15 mouse cellular contexts compared by ENCODE assay signal in the genomic region with DNA sequence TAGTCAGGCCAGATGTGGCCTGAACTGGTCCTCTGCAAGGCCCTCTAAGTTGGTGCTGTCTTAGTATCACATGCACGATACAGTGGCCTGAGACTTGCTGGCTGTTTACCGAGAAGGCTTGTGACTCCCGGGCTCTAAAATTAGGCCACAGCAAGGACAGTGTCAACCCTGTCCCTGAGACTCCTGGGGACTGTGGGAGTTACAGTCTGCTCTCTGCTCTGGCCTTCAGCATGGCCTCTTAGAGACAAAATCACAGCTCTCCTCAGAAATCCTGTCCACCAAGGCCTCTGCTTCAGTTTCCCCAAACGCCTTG. TPM values are rescaled to one million over a fixed set of nuclear protein-coding genes. Genes with fewer than 3 reads are reported as not detected.
A peak's percentile ranks its signal among the peaks of the same experiment; 100 is the strongest.
DNase-seq lines count a peak whose midpoint lies in the region; ATAC-seq and TF ChIP-seq lines count a peak whose summit lies in the region.
"Had no signal": no experiment of that assay in that cellular context is flagged by ENCODE, and none has a peak within 500 bp of the region (broad histone marks: within the 10 kb centered on the region; RNA-seq: fewer than 3 reads in every experiment).

No protein-coding gene starts in this region.

- no peaks in the 10 kb centered on the region for H3K4me1 ChIP-seq in lung, embryonic 14.5 days (ENCODE audit: insufficient read depth)
- H3K4me1 ChIP-seq in brown adipose tissue, adult 24 weeks (ENCODE audit: control insufficient read depth, insufficient read depth, insufficient read length, low read length) = peaks cover 19% of the 10 kb centered on the region
- H3K4me1 ChIP-seq in heart, embryonic 12.5 days (replicated peaks) = peaks cover 34% of the 10 kb centered on the region
- H3K4me1 ChIP-seq in forebrain, embryonic 11.5 days (replicated peaks; ENCODE audit: control insufficient read depth, insufficient read depth, low read length) = peaks cover 5% of the 10 kb centered on the region

- no peak overlapping the region for H3K9ac ChIP-seq in lung, embryonic 14.5 days
- no peak overlapping the region for H3K9ac ChIP-seq in heart, embryonic 12.5 days
- H3K9ac ChIP-seq in forebrain, embryonic 11.5 days (ENCODE audit: low read length) = no peak overlapping the region
- H3K9ac ChIP-seq: forebrain, postnatal 0 days; intestine, embryonic 15.5 days; limb, embryonic 15.5 days; midbrain, embryonic 12.5 days had no signal

- H3K9me3 ChIP-seq in lung, embryonic 14.5 days (ENCODE audit: low read depth, low read length) = no peaks in the 10 kb centered on the region
- no peaks in the 10 kb centered on the region for H3K9me3 ChIP-seq in heart, embryonic 12.5 days (replicated peaks)
- H3K9me3 ChIP-seq in forebrain, embryonic 11.5 days (ENCODE audit: control insufficient read depth, low read length) = no peaks in the 10 kb centered on the region
- H3K9me3 ChIP-seq: intestine, embryonic 15.5 days; limb, embryonic 15.5 days; midbrain, embryonic 12.5 days had no signal

- H3K36me3 ChIP-seq in lung, embryonic 14.5 days (ENCODE audit: insufficient read depth) = no peaks in the 10 kb centered on the region
- H3K36me3 ChIP-seq in heart, embryonic 12.5 days = no peaks in the 10 kb centered on the region
- H3K36me3 ChIP-seq in forebrain, embryonic 11.5 days (ENCODE audit: control insufficient read depth, insufficient read depth, low read length) = no peaks in the 10 kb centered on the region
- H3K36me3 ChIP-seq: intestine, embryonic 15.5 days; limb, embryonic 15.5 days; midbrain, embryonic 12.5 days had no signal

- no peak for DNase-seq in lung, embryonic 14.5 days
- DNase-seq in lung, postnatal 14 days = no peak
- peak; percentile 87 for DNase-seq in skeletal muscle tissue, adult 2 months (ENCODE audit: low read depth, low spot score)
- DNase-seq in forebrain, embryonic 11.5 days (ENCODE audit: low spot score) = no peak
- DNase-seq: forebrain, postnatal 0 days had no signal

- 53% methylated on average over 4 of the region's 4 CpGs for WGBS in lung, embryonic 14.5 days
- 46% methylated on average over 4 of the region's 4 CpGs for WGBS in heart, embryonic 12.5 days
- 82% methylated on average over 4 of the region's 4 CpGs for WGBS in forebrain, embryonic 11.5 days

- TF ChIP-seq CTCF in lung, embryonic 14.5 days (IDR thresholded peaks at IDR 0.05; ENCODE audit: low read depth) = no peak

- no peak overlapping the region for H3K4me2 ChIP-seq in lung, embryonic 14.5 days
- H3K4me2 ChIP-seq in heart, embryonic 12.5 days = no peak overlapping the region
- no peak overlapping the region for H3K4me2 ChIP-seq in forebrain, embryonic 11.5 days (ENCODE audit: low read depth, low read length, severe bottlenecking)
- H3K4me2 ChIP-seq: intestine, embryonic 15.5 days; limb, embryonic 15.5 days; midbrain, embryonic 12.5 days had no signal

- no peak overlapping the region for H3K4me3 ChIP-seq in lung, embryonic 14.5 days (ENCODE audit: low read depth, low read length)
- no peak overlapping the region for H3K4me3 ChIP-seq in brown adipose tissue, adult 24 weeks (ENCODE audit: insufficient read depth, low read depth, low read length)
- H3K4me3 ChIP-seq in heart, embryonic 12.5 days = no peak overlapping the region
- H3K4me3 ChIP-seq in forebrain, embryonic 11.5 days (ENCODE audit: low read depth, low read length) = no peak overlapping the region
- H3K4me3 ChIP-seq: intestine, embryonic 15.5 days; limb, embryonic 15.5 days; midbrain, embryonic 12.5 days had no signal

- H3K27ac ChIP-seq in lung, embryonic 14.5 days (ENCODE audit: low read depth) = peak overlapping the region; percentile 6; the same call in 1 of the 2 replicates
- H3K27ac ChIP-seq in brown adipose tissue, adult 24 weeks (replicated peaks; ENCODE audit: low read depth, low read length) = peak overlapping the region; percentile 88
- peak overlapping the region; percentile 30; the same call in 1 of the 2 replicates for H3K27ac ChIP-seq in heart, embryonic 12.5 days (ENCODE audit: poor library complexity, severe bottlenecking)
- no peak overlapping the region for H3K27ac ChIP-seq in forebrain, embryonic 11.5 days (ENCODE audit: low read depth, low read length)
- H3K27ac ChIP-seq: intestine, embryonic 15.5 days; limb, embryonic 15.5 days; midbrain, embryonic 12.5 days had no signal

- peaks cover 22% of the 10 kb centered on the region for H3K27me3 ChIP-seq in lung, embryonic 14.5 days (ENCODE audit: insufficient read depth, low read length)
- H3K27me3 ChIP-seq in heart, embryonic 12.5 days (replicated peaks) = peaks cover 18% of the 10 kb centered on the region
- peaks cover 21% of the 10 kb centered on the region for H3K27me3 ChIP-seq in forebrain, embryonic 11.5 days (ENCODE audit: control insufficient read depth, insufficient read depth, low read length)

- ATAC-seq in lung, embryonic 14.5 days (ENCODE audit: insufficient read depth) = no peak
- ATAC-seq in heart, embryonic 12.5 days (ENCODE audit: insufficient number of reproducible peaks, low FRiP score) = no peak
- no peak for ATAC-seq in megakaryocyte, adult 5-6 weeks (ENCODE audit: poor library complexity, severe bottlenecking)
- ATAC-seq in forebrain, embryonic 11.5 days (replicated peaks; ENCODE audit: low FRiP score) = no peak
- ATAC-seq: activated CD4-positive, CD25-positive, alpha-beta regulatory T cell, adult 4 months; forebrain, postnatal 0 days; intestine, embryonic 15.5 days had no signal

RNA-seq across cellular contexts. Expression of gene Ppa1, which starts 20.5 kb away (rescaled TPM):
- polyA plus RNA-seq in lung, embryonic 14.5 days (2014; fragmentation: Nextera tagmentation; extraction: Ambion mirVana) = 213 TPM in 2 replicates
- 159 and 188 TPM in 2 replicates for polyA plus RNA-seq in brown adipose tissue, adult 24 weeks (2012; ENCODE audit: insufficient read depth, insufficient read length, missing spikeins)
- polyA plus RNA-seq in heart, embryonic 12.5 days (2016; fragmentation: Nextera tagmentation; extraction: Ambion mirVana) = 130 and 132 TPM in 2 replicates
- 14.1 and 27.8 TPM in 2 replicates for total RNA-seq in megakaryocyte, adult 5-6 weeks (2015)
- total RNA-seq in megakaryocyte, adult 5-6 weeks (2017) = 30.9 and 31.3 TPM in 2 replicates
- 325 and 330 TPM in 2 replicates for polyA plus RNA-seq in forebrain, embryonic 11.5 days (2014; fragmentation: Nextera tagmentation; extraction: Ambion mirVana)

RNA-seq across cellular contexts. Expression of gene Npffr1, which starts 32.6 kb away (rescaled TPM):
- 0.05 and 0.09 TPM in 2 replicates for polyA plus RNA-seq in lung, embryonic 14.5 days (2014; fragmentation: Nextera tagmentation; extraction: Ambion mirVana)
- 0.42 and 0.99 TPM in 2 replicates for polyA plus RNA-seq in brown adipose tissue, adult 24 weeks (2012; ENCODE audit: insufficient read depth, insufficient read length, missing spikeins)
- polyA plus RNA-seq in heart, embryonic 12.5 days (2016; fragmentation: Nextera tagmentation; extraction: Ambion mirVana) = 0.05 and 0.06 TPM in 2 replicates
- total RNA-seq in megakaryocyte, adult 5-6 weeks (2015) = not detected in 2 replicates
- not detected in 2 replicates for total RNA-seq in megakaryocyte, adult 5-6 weeks (2017)
- 0.05 and 0.09 TPM in 2 replicates for polyA plus RNA-seq in forebrain, embryonic 11.5 days (2014; fragmentation: Nextera tagmentation; extraction: Ambion mirVana)
- total RNA-seq: common myeloid progenitor, adult 5-6 weeks; hematopoietic stem cell, adult 5-6 weeks had no signal
- polyA plus RNA-seq: activated CD4-positive, CD25-positive, alpha-beta regulatory T cell, adult 4 months; neural tube, embryonic 11.5 days had no signal

RNA-seq across cellular contexts. Expression of gene Sar1a, which starts 52.2 kb away (rescaled TPM):
- 265 and 272 TPM in 2 replicates for polyA plus RNA-seq in lung, embryonic 14.5 days (2014; fragmentation: Nextera tagmentation; extraction: Ambion mirVana)
- polyA plus RNA-seq in brown adipose tissue, adult 24 weeks (2012; ENCODE audit: insufficient read depth, insufficient read length, missing spikeins) = 79.8 and 89.1 TPM in 2 replicates
- 172 and 179 TPM in 2 replicates for polyA plus RNA-seq in heart, embryonic 12.5 days (2016; fragmentation: Nextera tagmentation; extraction: Ambion mirVana)
- total RNA-seq in megakaryocyte, adult 5-6 weeks (2015) = 71.2 and 73.2 TPM in 2 replicates
- total RNA-seq in megakaryocyte, adult 5-6 weeks (2017) = 74.8 and 86.9 TPM in 2 replicates
- 231 and 238 TPM in 2 replicates for polyA plus RNA-seq in forebrain, embryonic 11.5 days (2014; fragmentation: Nextera tagmentation; extraction: Ambion mirVana)
